Mouse (Mus musculus): ENCODE results near the gene Gm13102. TPM values are rescaled to one million over a fixed set of nuclear protein-coding genes. Genes with fewer than 3 reads are reported as not detected.

The Gm13102 gene
- not detected for polyA plus RNA-seq (2015; fragmentation: Illumina TruSeq; extraction: RNeasy Lipid Tissue Mini Kit (QIAGEN cat#74804); ENCODE audit: insufficient read depth, low read depth, low replicate concordance)

DNA sequence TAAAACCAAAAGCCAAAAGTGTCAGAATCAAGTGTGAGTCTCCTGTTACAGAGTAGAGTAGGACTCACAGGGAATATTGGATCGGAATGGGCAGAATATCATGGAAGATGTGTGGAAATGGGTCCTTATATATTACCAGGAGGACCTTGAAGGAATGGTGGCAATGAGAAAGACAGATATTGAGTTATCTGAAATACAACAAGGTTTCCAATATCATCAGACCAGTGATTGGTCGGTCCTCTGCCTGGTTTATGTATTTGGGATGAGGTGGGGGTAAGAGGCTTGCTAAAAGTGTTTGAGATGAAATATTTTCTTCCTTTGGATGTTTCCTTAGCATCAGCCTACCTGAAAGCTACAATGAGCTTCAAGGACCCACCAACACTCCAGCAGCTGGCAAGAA lies at the start of gene Gm13102:
Gm13102 (plus strand) TSS at position 301 of the 400 bp plus-strand sequence.

DNA sequence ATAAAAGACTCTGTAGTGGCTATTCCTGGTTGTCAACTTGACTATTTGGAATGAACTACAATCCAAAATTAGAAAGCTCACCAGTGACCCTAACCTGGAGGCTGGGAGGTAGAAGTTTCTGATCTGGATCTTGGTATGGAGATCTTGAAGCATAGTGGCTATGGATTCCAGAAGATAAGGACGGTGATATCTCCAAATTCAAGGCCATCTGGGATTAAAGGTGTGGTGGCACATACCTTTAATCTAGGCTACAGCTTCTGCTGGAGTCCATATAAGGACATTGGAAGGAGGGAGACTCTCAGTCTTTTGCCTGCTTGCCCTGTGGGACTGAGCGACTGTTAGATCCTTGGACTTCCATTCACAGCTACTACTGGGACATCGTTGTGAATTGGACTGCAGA lies 47.4 kb upstream of the Gm13102 start, which contains the start of gene Pramel4:
Pramel4 (plus strand) TSS at position 301 of the 400 bp plus-strand sequence.

Other genes starting within 250 kb of the Gm13102 start
- not detected for gene Pramef6, start 206.1 kb upstream of the Gm13102 start, polyA plus RNA-seq (2015; fragmentation: Illumina TruSeq; extraction: RNeasy Lipid Tissue Mini Kit (QIAGEN cat#74804); ENCODE audit: insufficient read depth, low read depth, low replicate concordance)
- not detected for gene Pramef25, start 155.5 kb upstream of the Gm13102 start, polyA plus RNA-seq (2015; fragmentation: Illumina TruSeq; extraction: RNeasy Lipid Tissue Mini Kit (QIAGEN cat#74804); ENCODE audit: insufficient read depth, low read depth, low replicate concordance)
- gene Gm13101, start 139.5 kb upstream of the Gm13102 start, polyA plus RNA-seq (2015; fragmentation: Illumina TruSeq; extraction: RNeasy Lipid Tissue Mini Kit (QIAGEN cat#74804); ENCODE audit: insufficient read depth, low read depth, low replicate concordance): not detected
- not detected for gene Pramef17, start 112.1 kb upstream of the Gm13102 start, polyA plus RNA-seq (2015; fragmentation: Illumina TruSeq; extraction: RNeasy Lipid Tissue Mini Kit (QIAGEN cat#74804); ENCODE audit: insufficient read depth, low read depth, low replicate concordance)
- not detected for gene Pramel4, start 47.3 kb upstream of the Gm13102 start, polyA plus RNA-seq (2015; fragmentation: Illumina TruSeq; extraction: RNeasy Lipid Tissue Mini Kit (QIAGEN cat#74804); ENCODE audit: insufficient read depth, low read depth, low replicate concordance)
- gene Oog3, start 56.2 kb downstream of the Gm13102 start, polyA plus RNA-seq (2015; fragmentation: Illumina TruSeq; extraction: RNeasy Lipid Tissue Mini Kit (QIAGEN cat#74804); ENCODE audit: insufficient read depth, low read depth, low replicate concordance): not detected
- gene Oog2, start 84.2 kb downstream of the Gm13102 start, polyA plus RNA-seq (2015; fragmentation: Illumina TruSeq; extraction: RNeasy Lipid Tissue Mini Kit (QIAGEN cat#74804); ENCODE audit: insufficient read depth, low read depth, low replicate concordance): not detected
- not detected for gene C87977, start 106.8 kb downstream of the Gm13102 start, polyA plus RNA-seq (2015; fragmentation: Illumina TruSeq; extraction: RNeasy Lipid Tissue Mini Kit (QIAGEN cat#74804); ENCODE audit: insufficient read depth, low read depth, low replicate concordance)
- gene Pramel5, start 174.0 kb downstream of the Gm13102 start, polyA plus RNA-seq (2015; fragmentation: Illumina TruSeq; extraction: RNeasy Lipid Tissue Mini Kit (QIAGEN cat#74804); ENCODE audit: insufficient read depth, low read depth, low replicate concordance): not detected
- gene Gm13128, start 223.8 kb downstream of the Gm13102 start, polyA plus RNA-seq (2015; fragmentation: Illumina TruSeq; extraction: RNeasy Lipid Tissue Mini Kit (QIAGEN cat#74804); ENCODE audit: insufficient read depth, low read depth, low replicate concordance): not detected